1 mouse cellular context compared by ENCODE assay signal in genomic region chr17:86744943-86745342, GRCm38 (mm10).
TF ChIP-seq lines count a peak whose summit lies in the region.

No protein-coding gene starts in this region.

TF ChIP-seq in ES-E14, 5 proteins besides CTCF, POLR2A, EP300 and RAD21:
- no peak for TF ChIP-seq CHD2 (IDR thresholded peaks at IDR 0.05; ENCODE audit: low read depth, low read length)
- TF ChIP-seq ZC3H11A (IDR thresholded peaks at IDR 0.05; ENCODE audit: borderline replicate concordance, low read depth, low read length), result no peak
- no peak for TF ChIP-seq MAFK (IDR thresholded peaks at IDR 0.05; ENCODE audit: insufficient read depth, low read depth, low read length)
- no peak for TF ChIP-seq HCFC1 (IDR thresholded peaks at IDR 0.05; ENCODE audit: borderline replicate concordance, insufficient read depth, low read length)
- TF ChIP-seq ZNF384 (IDR thresholded peaks at IDR 0.05; ENCODE audit: low read depth, low read length), result no peak
